Mouse (Mus musculus) layer of hippocampus, adult 8-10 months (tissue): Measurements from ENCODE around the gene Cldn9. TPM values are rescaled to one million over a fixed set of nuclear protein-coding genes. Genes with fewer than 3 reads are reported as not detected.

ENCODE experiments used
- DNase-seq, 2 experiments: peaks; one replicate each; pipeline ENCODE4 v3.0.0; 2022; ENCODE audit warnings: low spot score in 2 of 2
- total RNA-seq, 4 experiments: library from RNA; stranded (reverse); gene quantifications; 2 replicates each; pipeline ENCODE4 v1.2.4; 2022

Cldn9 gene
- under 1 TPM in 1 of 4 experiments, not detected in 3; 0.68 TPM for total RNA-seq

GRCm38 (mm10) chr17:23683856-23684672 lies at the start of gene Cldn9:
TSS of gene Cldn9 (minus strand) at chr17:23684026.
- no peak for DNase-seq

- DNase-seq, result no peak
These were observed 46.6 kb upstream of the Cldn9 start for GRCm38 (mm10) chr17:23730441-23730840.

- DNase-seq, result no peak
These were observed 42.9 kb upstream of the Cldn9 start for GRCm38 (mm10) chr17:23726758-23727142.

GRCm38 (mm10) chr17:23725999-23726757 lies 42.4 kb upstream of the Cldn9 start, which contains the start of gene Pkmyt1:
TSS of gene Pkmyt1 (plus strand) at chr17:23726336.
- DNase-seq, result peak; percentile 89 to 91

GRCm38 (mm10) chr17:23725477-23725876 lies 41.7 kb upstream of the Cldn9 start:
- no peak for DNase-seq

GRCm38 (mm10) chr17:23722376-23723125 lies 38.7 kb upstream of the Cldn9 start, which contains the start of gene 1520401A03Rik:
TSS of gene 1520401A03Rik (minus strand) at chr17:23722783.
- no peak for DNase-seq

- DNase-seq, result no peak
These were observed 38.1 kb upstream of the Cldn9 start for GRCm38 (mm10) chr17:23721886-23722285.

- no peak for DNase-seq
These were observed 35.6 kb upstream of the Cldn9 start for GRCm38 (mm10) chr17:23719455-23719854.

- DNase-seq, result no peak
These were observed 33.2 kb upstream of the Cldn9 start for GRCm38 (mm10) chr17:23717003-23717402.

- DNase-seq, result peak; percentile 34 to 72
These were observed 22.4 kb upstream of the Cldn9 start for GRCm38 (mm10) chr17:23706212-23706611.

- DNase-seq, result no peak
These were observed 21.8 kb upstream of the Cldn9 start for GRCm38 (mm10) chr17:23705525-23706104.

- peak in 1 of 2 experiments; percentile 30 for DNase-seq
These were observed 20.9 kb upstream of the Cldn9 start for GRCm38 (mm10) chr17:23704741-23705140.

- DNase-seq, result no peak
These were observed 19.5 kb upstream of the Cldn9 start for GRCm38 (mm10) chr17:23703301-23703700.

GRCm38 (mm10) chr17:23700079-23700478 lies 16.3 kb upstream of the Cldn9 start:
- peak; percentile 88 to 89 for DNase-seq

GRCm38 (mm10) chr17:23699131-23700077 lies 15.6 kb upstream of the Cldn9 start:
- DNase-seq, result no peak

GRCm38 (mm10) chr17:23695801-23696200 lies 12.0 kb upstream of the Cldn9 start:
- DNase-seq, result no peak

GRCm38 (mm10) chr17:23694491-23694890 lies 10.7 kb upstream of the Cldn9 start:
- DNase-seq, result no peak

GRCm38 (mm10) chr17:23683226-23683625 lies 600 bp downstream of the Cldn9 start:
- no peak for DNase-seq

- no peak for DNase-seq
These were observed 1.3 kb downstream of the Cldn9 start for GRCm38 (mm10) chr17:23682530-23682929.

GRCm38 (mm10) chr17:23682092-23682491 lies 1.7 kb downstream of the Cldn9 start:
- DNase-seq, result no peak
